Mouse (Mus musculus) yolk sac, embryonic 10.5 days (tissue): ENCODE results near the gene Trio.

Experiments
- DNase-seq: peaks from one replicate; pipeline ENCODE4 v3.0.0-alpha.2; 2017; ENCODE audit warnings: low spot score

Gene Trio

GRCm38 (mm10) chr15:27877831-27878230 is 147.8 kb downstream of the Trio start:
- DNase-seq = no peak

GRCm38 (mm10) chr15:27876327-27876726 is 149.3 kb downstream of the Trio start:
- no peak for DNase-seq

- DNase-seq = no peak
Measured at GRCm38 (mm10) chr15:27875753-27876152, 149.9 kb downstream of the Trio start.

- DNase-seq = no peak
Measured at GRCm38 (mm10) chr15:27873747-27874320, 151.8 kb downstream of the Trio start.

- no peak for DNase-seq
Measured at GRCm38 (mm10) chr15:27872286-27872685, 153.4 kb downstream of the Trio start.

- no peak for DNase-seq
Measured at GRCm38 (mm10) chr15:27871708-27872107, 153.9 kb downstream of the Trio start.

- DNase-seq = no peak
Measured at GRCm38 (mm10) chr15:27871260-27871659, 154.4 kb downstream of the Trio start.

GRCm38 (mm10) chr15:27869001-27869400 is 156.6 kb downstream of the Trio start:
- DNase-seq = no peak

- DNase-seq = no peak
Measured at GRCm38 (mm10) chr15:27867831-27868230, 157.8 kb downstream of the Trio start.

- no peak for DNase-seq
Measured at GRCm38 (mm10) chr15:27866471-27866870, 159.2 kb downstream of the Trio start.

GRCm38 (mm10) chr15:27866053-27866452 is 159.6 kb downstream of the Trio start:
- DNase-seq = no peak

GRCm38 (mm10) chr15:27864397-27864796 is 161.3 kb downstream of the Trio start:
- no peak for DNase-seq

- DNase-seq = no peak
Measured at GRCm38 (mm10) chr15:27862949-27863348, 162.7 kb downstream of the Trio start.

GRCm38 (mm10) chr15:27860439-27860838 is 165.2 kb downstream of the Trio start:
- no peak for DNase-seq

- DNase-seq = no peak
Measured at GRCm38 (mm10) chr15:27859590-27859989, 166.1 kb downstream of the Trio start.

GRCm38 (mm10) chr15:27859115-27859514 is 166.5 kb downstream of the Trio start:
- DNase-seq = no peak

- no peak for DNase-seq
Measured at GRCm38 (mm10) chr15:27858179-27858819, 167.3 kb downstream of the Trio start.

- no peak for DNase-seq
Measured at GRCm38 (mm10) chr15:27857242-27857641, 168.4 kb downstream of the Trio start.

- DNase-seq = no peak
Measured at GRCm38 (mm10) chr15:27856050-27856787, 169.4 kb downstream of the Trio start.

GRCm38 (mm10) chr15:27851312-27851711 is 174.3 kb downstream of the Trio start:
- DNase-seq = no peak

GRCm38 (mm10) chr15:27850904-27851303 is 174.7 kb downstream of the Trio start:
- no peak for DNase-seq

GRCm38 (mm10) chr15:27849910-27850309 is 175.7 kb downstream of the Trio start:
- DNase-seq = no peak

GRCm38 (mm10) chr15:27841696-27842095 is 184.0 kb downstream of the Trio start:
- DNase-seq = no peak
